Mouse (Mus musculus) bone marrow macrophage, adult 2 months (primary cell): ENCODE results near the gene Lurap1l.

Experiments used
- CTCF ChIP-seq: IDR thresholded peaks from 2 replicates; pipeline ENCODE4 v1.5.1; 2012; ENCODE audit warnings: low read depth, mild to moderate bottlenecking, low read length, moderate library complexity
- POLR2A ChIP-seq: IDR thresholded peaks from 2 replicates; pipeline ENCODE4 v1.6.1; 2012; ENCODE audit warnings: mild to moderate bottlenecking, low read depth, low read length, borderline replicate concordance

DNA sequence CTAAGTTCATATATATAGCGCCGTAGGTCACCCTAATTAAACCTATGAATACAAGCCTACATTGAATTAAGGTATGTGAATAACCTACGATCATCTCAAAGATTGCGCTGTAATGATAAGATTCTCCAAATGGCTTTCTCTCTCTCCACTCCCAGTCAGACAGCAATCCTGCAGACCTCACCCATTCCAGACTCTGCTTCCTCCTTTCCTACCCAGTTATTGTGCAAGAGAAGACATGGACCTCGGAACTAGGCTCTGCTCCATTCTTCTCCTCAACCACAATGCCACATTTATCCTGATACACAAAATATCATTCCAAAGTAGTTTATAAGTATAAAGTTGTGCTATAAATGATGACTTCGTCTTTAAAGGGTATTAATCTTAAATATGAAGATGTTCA is 19.4 kb upstream of the Lurap1l start:
- no peak for TF ChIP-seq CTCF
- TF ChIP-seq POLR2A, result no peak
